Mouse (Mus musculus) cerebellum, adult 8-10 months (tissue): Measurements from ENCODE around the gene Bglap3.

Source experiments
- DNase-seq: peaks from one replicate; pipeline ENCODE4 v3.0.0; 2022

Gene Bglap3

DNA sequence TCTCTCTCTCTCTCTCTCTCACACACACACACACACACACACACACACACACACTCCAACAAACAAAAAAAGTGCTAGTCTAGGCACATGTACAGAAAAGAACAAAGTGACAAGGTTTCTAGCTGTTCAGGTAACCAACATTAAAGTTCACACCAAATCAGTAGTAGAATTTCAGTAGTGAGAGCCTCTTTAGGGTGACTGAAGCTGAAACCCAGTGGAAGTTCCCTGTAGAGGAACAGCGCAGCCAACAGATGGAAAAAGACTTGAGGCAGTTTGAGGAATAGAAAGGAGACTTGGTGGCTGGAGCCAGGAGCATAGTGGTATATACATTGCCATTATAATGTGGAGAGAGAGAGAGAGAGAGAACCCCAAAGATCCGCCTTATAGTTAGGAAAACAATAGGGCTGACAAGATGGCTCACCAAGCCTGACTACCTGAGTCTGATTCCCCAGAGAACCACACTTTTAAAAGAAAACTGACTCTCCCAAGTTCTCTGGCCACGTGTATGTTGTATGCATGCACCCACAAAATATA is 37.6 kb downstream of the Bglap3 start:
- DNase-seq, result no peak

- DNase-seq, result no peak
Observed at GRCm38 (mm10) chr3:88334029-88334658, 38.4 kb downstream of the Bglap3 start.

DNA sequence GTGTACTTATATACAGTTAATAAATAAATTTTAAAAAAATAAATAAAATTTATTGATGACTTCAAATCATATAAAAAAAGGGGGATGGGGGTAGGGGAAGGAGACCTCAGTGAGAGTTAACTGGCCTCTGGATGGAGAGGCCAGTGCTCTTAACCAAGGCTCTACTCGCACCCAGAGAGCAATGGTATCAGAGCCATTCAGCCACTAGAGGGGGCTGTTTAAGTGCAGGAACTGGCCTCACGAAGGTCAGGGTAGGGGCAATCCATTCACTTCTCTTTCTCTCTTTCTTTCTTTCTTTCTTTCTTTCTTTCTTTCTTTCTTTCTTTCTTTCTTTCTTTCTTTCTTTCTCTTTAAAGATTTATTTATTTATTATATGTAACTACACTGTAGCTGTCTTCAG is 41.3 kb downstream of the Bglap3 start:
- DNase-seq, result peak; percentile 41

DNA sequence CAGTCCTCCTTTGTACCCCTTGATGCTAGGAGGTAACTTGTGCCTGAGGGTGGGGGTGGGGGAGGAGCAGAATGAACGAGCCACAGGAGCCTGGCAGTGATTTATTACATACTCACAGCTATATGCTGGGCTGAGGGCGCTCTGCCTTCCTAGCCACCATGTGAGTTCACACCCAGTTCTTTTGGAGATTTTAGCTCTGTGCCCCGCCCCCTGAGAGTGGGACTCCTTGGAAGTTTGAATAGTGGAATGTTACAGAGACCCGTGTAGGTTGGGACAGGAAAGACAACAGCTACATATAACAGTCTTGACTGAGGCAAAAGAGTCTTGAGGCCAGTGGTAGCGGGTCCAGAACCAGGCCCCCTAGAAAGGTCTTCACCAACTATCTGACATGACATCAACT is 43.6 kb downstream of the Bglap3 start:
- DNase-seq, result no peak

DNA sequence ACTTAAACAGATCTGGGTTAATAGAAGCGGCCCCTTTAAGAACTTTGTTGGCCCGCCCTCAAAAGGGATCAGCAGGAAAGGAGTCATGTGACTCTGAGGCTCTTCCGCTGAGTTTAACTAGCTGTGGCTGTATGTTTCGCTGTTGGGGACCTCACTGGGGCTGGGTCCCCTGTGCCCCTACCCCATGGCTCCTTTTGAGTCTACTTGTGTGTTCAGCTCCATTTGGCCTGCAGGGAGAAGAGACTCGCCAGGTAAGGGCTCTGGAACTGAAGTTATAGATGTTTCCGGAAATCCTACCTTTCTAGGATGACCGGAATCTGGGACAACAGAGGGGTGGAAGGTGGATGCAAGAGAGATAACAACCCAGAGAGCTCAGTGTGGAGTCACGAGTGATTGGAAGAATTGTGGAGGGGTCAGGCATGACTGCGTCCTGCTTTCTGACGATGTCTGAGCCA is 47.6 kb downstream of the Bglap3 start, which contains the start of gene Glmp:
Glmp (plus strand) TSS at position 73 of the 455 bp plus-strand sequence.
- peak; percentile 61 for DNase-seq
